Mouse (Mus musculus) CD4-positive helper T cell, adult 2 months (primary cell): ENCODE results near the gene Usp39.

ENCODE experiments used
- DNase-seq: peaks from one replicate; pipeline ENCODE4 v3.0.0-alpha.2; 2012; ENCODE audit warnings: low read depth, missing footprints, low spot score

The Usp39 gene

DNA sequence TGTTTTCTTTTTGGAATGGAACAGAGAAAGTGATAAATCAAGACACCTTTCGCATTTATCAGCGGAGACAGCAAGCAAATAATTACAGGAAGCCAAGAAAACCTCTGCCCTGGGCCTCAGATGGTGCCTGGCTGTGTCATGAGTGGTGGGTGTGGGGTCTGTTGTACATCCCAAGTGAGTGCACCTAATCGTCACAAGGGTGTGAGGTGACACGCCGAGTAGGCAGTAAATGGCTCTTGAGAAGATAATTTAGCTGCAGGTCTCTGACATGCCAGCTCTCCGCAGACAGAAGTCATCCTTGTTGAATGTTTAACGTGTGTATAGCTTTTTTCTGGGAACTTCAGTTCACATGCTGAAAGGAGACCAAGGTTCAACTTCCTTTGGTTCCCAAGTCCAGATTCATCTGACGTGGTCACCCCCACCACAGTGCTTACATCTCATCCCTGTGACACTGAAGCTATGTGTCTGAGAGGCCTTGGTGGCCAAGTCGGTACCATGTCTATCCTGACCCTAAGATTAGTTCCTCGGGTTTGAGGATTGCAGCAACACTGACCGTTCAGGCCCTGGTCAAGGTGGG, 42.5 kb downstream of the Usp39 start:
- no peak for DNase-seq

DNA sequence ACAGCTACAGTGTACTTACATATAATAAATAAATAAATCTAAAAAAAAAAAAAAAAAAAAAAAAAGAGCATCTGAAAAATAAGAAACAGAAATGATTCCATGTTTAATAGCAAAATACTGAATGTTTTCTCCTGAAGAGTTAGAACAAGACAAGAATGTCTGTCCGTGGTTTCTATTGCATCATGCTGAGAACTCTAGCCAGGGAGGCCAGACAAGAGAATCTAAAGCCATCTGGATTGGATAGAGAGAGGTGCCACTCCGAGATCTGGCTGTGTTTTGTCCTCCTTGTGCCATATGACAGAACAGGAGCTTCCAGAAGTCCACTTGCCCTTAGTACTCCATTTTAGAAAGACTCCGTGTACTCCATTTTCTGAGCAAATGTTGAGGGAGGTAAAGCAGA, 47.2 kb downstream of the Usp39 start:
- no peak for DNase-seq

DNA sequence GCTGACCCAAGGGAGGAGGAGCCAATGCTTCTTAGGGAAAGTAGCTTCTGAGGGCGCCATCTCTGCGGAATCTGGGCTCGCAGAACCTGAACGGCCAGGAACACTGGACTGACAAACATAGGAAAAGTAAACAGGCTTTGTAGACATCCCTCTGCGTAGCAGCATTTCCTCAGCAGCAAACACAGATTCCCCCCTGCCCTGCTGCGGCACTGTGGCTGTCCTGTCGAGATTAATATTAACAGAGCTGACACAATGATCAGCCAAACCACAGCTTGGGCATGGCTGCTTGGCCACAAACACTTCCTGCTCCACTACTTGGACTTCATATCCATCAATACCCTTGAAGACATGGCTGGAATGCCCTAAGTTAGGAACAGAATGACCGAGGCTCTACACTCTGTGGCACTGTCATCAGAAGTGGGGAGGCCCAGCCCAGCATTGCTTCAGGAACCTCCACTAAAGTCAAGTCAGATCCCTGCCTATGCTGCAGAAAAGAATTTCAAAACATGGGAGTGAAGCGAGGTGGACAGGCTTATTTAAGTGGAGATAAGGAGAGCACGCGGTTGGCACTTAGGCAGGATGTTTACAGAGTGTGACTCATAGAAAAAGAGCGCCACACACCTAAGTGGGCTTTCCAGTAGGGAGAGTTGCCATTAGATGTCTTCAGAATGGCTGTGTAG, 51.9 kb downstream of the Usp39 start:
- no peak for DNase-seq

DNA sequence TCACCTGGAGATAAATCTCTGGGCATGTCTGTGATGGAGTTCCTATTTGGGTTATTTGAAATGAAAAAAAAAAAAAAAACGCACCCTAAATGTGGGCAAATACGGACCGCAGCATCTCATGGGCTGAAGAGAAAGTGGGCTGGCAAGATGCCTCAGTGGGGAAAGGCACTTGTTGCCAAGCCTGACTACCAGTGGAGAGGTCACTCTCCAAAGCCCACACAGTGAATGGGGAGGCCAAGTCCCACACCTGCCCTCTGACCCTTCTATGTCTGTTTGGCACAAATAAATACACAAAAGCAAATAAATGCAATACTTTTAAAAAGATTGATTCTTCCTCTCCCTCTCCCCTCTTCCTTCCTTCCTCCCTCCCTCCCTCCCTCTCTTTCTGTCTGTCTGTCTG, 55.5 kb downstream of the Usp39 start:
- DNase-seq: no peak

DNA sequence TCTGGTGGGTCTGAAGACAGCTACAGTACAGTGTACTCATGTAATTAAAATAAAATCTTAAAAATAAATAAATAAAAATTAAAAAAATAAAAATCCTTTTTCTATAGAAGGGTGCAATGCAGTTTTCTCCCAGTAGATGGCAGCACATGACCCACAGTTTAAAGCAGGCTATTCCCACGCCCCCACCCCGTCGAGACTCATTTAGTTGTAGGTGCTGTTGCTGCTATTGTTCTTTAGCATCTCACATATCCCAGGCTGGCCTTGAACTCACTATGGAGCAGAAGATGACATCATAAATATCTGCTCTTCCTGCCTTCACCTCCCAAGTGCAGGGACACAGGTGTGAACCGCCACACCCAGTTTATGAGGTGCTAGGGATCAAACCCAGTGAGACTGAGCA, 61.1 kb downstream of the Usp39 start:
- DNase-seq: peak; percentile 42

DNA sequence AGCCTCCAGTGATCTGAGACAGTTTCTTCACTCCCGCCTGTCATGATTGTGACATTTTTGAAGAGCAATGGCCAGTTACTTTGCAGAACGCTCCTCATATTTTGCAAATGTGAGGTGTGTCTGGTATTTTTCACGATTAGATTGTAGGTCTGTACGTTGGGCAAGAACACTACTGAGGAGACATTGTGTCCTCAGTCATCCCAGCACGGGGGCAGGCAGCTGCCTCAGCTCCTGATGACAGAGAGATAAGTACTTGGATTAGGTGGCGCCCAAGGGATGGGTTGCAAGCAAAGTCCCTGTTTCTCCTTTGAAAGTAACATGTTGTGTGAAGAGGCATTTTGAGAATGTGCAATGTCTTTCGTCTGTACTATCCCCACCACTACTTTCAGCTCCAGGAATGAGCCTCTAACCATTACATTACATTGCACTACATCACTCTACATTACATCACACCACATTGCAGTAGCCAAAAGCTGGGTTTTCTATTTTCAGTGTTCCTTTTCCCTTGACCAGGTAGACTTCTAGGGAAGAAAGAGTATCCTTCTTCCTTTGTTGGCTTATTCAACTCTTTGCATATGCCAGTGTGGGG, 64.5 kb downstream of the Usp39 start:
- DNase-seq: no peak

DNA sequence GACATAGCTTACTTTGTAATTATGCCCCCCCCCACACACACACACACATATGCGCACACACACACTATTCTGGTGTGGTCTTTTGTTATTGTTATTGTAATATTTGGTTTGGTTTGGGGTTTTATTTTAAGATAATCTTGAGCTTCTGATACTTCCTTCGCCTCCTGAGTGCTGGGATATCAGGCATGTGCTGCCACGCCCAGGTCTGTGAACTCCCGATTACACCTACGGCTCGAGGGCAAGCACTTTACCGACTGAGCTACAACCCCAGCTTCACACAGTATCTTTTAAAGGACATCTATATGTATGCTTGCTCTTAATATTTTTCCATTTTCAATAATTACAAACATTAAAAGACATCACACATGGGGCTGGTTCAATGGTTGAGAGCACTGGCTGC, 65.5 kb downstream of the Usp39 start:
- DNase-seq: no peak

DNA sequence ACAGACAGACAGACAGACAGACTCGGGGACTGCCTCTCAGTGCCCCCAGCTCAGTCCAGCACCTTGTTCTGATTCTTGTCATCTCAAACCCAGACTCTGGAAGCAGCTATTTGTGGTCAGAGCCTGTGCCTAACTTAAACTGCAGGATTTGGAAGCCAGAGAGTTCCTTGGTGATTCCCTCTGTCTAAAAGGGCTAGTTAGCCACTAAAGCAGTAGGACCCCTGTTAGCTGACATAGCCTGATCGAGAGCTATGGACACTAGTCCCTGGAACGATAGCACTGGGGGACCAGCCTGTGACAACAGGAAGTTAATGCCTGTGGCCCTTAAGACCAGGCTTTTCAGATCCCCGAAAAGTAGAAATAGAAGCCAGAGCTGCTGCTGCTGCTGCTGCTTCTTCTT, 66.1 kb downstream of the Usp39 start:
- DNase-seq: no peak

DNA sequence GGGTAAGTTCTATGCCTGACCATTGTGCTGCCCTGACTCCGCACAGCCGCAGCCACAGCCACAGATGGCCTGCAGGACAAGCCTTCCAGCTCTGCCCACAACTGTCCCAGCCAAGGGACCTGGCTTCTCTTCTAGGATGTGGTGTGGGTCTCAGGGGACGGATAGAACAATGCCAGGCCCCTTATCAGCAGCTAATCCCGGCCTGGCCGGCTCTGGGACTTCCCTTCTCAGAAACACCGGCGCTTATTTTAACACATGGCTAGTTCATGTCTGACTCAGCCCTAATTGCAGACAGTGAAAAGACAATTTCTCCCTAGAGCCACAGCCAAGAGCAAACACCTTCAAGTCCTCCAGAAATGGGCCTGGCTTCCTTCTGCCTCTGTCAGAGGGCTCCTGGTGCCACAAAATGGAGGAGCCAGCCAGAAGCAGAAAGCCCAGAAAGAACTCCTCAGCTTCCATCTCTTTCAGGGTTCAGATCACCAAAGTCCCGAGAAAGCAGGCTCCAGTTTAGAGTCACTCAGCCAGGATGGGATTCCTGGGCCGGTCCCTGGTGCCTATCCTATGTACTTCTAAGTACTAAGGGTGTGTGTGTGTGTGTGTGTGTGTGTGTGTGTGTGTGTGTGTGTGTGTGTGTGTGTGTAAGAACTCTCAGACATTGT, 67.3 kb downstream of the Usp39 start:
- no peak for DNase-seq

DNA sequence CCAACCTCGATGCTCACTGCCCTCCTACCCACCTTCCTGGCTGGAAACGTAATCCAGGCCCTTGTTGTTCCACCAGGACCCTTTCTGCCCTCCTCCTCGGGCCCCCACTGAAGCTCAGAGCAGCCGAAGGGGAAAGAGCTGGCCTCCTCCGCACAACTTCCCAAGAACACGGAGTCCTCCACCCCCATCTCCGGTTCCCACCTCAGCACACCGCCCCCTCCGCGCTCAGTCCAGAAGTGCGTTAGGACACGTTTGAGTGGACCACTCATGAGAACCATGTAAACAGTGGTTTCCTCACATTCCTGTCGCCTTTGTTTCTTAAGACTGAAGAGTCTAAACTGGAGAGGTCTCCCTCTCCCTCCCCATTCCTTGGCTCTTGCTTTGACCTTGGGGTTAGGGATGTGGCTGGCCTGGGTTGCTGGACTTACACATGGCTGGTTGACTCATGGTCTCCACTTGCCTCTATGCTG, 68.0 kb downstream of the Usp39 start:
- no peak for DNase-seq

DNA sequence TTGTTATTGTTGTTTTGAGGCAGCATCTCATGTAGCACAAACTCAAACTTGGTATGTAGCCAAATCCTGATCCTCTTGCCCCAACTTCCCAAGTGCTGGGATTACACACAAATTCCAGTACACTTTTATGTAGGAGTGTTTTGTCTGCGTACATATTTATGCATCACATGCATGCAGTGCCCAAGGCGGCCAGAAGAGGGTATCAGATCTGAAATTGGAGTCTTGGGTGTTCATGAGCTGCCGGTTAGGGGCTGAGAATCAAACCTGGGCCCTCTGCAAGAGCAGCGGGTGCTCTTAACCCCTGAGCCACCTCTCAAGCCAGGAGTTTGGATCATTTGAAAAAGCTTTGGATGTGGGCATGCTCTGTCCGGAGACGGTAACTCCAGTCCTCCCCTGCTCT, 68.8 kb downstream of the Usp39 start:
- DNase-seq: no peak

DNA sequence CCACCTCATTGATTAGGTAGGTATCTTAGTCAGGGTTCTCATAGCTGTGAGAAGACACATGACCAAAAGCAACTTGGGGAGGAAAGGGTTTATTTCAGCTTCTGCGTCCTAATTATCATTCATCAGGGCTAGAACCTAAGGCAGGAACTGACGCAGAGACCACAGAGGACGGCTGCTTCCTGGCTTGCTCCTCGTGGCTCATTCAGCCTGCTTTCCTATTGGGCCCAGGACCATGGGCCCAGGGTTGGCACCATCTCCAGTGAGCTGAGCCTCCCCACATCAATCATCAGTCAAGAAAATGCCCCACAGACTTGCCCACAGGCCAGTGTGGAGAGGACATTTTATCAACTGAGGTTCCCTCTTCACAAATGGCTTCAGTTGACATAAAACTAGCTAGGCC, 69.5 kb downstream of the Usp39 start:
- DNase-seq: no peak

DNA sequence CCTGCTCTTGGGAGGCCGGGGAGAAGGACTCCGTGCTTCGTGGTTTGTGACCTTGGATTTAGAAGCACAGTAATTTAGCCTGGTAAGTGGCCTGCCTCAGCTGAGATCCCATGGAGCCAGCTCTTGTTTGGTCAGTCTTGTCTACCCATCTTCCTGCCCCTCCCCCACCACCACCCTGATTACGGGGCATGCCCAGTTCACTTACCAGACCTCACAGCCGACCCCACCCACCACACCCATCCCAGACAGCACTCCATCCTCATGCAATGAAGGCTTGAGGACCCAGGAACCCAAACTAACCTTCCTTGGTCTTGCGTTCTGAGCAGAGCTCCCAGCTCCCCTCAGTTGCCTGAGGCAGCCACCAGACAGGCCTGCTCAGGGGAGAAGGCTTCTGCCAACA, 71.8 kb downstream of the Usp39 start:
- no peak for DNase-seq

DNA sequence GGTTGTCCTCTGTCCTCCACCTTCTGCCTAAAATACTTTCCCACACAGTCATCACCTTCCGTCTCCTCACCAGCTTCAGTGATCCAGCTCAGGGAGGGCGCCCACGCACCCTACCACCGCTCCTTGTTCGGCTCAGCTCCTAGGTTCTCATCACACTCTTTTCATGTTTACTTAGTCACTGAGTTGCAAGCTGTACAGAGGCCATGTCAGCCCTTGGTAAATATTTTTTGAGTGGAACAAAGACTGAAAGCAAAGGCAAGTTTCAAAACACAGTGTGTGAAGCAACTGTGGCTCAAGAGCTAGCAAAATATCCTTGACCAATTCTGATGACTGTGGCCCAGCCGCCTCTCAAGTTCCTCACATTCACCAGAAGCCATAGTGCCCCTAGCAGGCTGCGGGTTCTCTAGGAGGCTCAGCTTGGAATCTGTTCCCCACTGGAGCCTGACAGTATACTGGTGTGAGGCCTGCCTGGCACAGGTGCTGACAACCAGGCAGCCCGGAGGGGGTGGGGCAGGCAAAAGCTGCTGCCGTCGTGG, 72.8 kb downstream of the Usp39 start:
- DNase-seq: no peak

DNA sequence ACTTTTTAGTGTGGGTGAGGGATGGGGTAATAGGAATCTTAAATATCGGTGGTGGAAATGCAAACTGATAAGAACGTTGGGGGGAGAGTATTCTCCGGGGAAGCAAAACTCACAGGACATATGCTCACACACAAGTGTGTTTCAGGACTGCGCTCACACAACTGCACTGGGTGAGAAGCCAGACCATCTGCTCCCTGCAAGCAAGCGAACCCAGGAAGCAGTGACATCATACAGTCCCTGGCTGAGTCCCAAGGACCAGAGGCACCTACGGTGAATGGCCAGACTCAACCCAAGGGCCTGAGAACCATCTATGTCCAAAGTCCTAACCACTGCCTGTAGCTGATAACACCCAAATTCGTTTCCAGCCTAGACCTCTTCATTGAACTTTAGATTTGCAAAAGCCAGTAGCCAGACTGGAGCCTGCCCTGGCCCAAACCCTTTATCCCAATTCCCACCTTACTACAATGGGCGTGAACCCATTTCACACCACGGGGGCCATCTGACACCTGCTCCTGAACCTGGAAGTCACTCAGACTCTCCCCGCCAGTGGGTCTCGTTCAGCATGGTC, 73.9 kb downstream of the Usp39 start:
- DNase-seq: no peak

DNA sequence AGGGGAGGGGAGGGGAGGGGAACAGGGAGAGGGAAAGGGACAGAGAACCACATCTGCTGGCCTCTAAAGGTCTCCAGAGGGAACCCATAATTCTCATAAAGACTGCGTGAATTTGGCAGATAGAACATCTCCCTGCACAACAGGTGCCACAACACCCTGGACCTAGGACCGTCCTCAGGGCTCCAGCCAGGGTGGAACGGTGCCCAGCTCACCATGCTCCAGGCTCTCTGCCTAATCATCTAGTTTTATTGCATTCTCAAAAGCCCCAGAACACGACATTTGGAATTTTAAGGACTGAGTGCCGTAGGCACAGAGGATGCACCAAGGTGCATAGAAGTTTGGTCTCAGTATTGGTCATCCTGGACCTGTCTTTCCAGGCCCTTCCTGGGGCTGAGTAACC, 74.7 kb downstream of the Usp39 start:
- no peak for DNase-seq
